Mouse (Mus musculus) lung, adult 2 months (tissue): ENCODE measurements around the gene Spata2.

ENCODE experiments used
- CTCF ChIP-seq: fragments of 200-500 bp; IDR thresholded peaks from 2 replicates; pipeline ENCODE4 v1.5.1; 2011; ENCODE audit warnings: mild to moderate bottlenecking, low read length, control low read depth; ENCODE audit not compliant: insufficient read depth
- POLR2A ChIP-seq: fragments of 200-500 bp; IDR thresholded peaks from 2 replicates; pipeline ENCODE4 v1.6.1; 2011; ENCODE audit warnings: low read depth, mild to moderate bottlenecking, control low read depth, low read length, borderline replicate concordance; ENCODE audit errors: extremely low read depth

DNA sequence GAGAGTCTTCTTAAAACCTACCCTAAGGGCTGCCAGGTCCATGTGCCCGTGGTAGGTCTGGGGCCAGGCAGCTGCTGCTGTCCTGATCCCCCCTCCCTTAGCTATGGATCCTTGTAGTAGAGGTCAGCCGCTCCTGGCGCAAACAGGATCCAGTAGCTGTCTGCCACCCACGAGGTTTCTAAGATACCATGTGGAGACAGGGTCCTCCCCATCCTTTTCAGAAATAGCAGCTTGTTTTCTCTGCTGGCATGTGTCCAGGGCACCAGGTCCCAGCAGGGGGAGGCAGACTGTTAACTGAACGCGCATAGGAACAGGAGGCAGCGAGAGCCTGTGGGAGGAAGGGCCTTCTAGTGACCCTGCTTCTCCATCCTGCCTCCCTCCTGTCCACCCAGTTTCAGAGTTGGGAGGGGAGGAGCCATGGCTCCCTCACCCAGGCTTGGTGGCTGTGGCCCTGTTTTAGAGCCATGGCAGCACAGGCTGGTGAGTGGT lies 16.4 kb downstream of the Spata2 start:
- no peak for TF ChIP-seq CTCF
- TF ChIP-seq POLR2A, result no peak
